Mouse (Mus musculus): Measurements from ENCODE around the gene Hipk2. TPM values are rescaled to one million over a fixed set of nuclear protein-coding genes. Genes with fewer than 3 reads are reported as not detected.
A peak's percentile ranks its signal among the peaks of the same experiment; 100 is the strongest.

Gene Hipk2
- polyA plus RNA-seq, 1 experiment from 2014 or later = 37.5 TPM

DNA sequence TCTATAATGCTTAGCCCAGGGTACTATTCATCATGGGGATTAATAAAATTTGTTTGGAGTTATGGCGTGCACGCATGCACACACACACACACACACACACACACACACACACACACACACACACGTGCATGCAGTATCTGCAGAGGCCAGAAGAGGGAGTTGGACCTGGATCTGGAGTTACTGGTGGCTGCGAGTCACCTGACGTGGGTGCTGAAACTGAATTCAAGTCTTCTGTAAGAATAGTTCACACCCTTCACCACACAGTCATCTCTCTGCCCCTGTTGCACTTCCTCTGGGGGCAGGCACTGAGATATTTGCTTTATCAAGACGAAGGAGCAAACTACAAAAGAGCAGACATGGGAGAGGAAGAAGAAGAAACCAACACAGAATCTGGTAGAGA lies 206.4 kb downstream of the Hipk2 start:
- Histone ChIP-seq H3K27ac (no peak overlapping the region), H3K27me3 (peaks cover 6% of the 10 kb centered on the region), H3K36me3 (no peaks in the 10 kb centered on the region), H3K4me3 (no peak overlapping the region), H3K9ac (no peak overlapping the region), H3K4me1 (no peaks in the 10 kb centered on the region), H3K4me2 (replicated peaks) (no peak overlapping the region), H3K9me3 (replicated peaks) (no peaks in the 10 kb centered on the region)
- whole genome bisulfite sequencing = 63% methylated on average over 6 of the region's 6 CpGs
- no peak for ATAC-seq (ENCODE audit: low FRiP score)

DNA sequence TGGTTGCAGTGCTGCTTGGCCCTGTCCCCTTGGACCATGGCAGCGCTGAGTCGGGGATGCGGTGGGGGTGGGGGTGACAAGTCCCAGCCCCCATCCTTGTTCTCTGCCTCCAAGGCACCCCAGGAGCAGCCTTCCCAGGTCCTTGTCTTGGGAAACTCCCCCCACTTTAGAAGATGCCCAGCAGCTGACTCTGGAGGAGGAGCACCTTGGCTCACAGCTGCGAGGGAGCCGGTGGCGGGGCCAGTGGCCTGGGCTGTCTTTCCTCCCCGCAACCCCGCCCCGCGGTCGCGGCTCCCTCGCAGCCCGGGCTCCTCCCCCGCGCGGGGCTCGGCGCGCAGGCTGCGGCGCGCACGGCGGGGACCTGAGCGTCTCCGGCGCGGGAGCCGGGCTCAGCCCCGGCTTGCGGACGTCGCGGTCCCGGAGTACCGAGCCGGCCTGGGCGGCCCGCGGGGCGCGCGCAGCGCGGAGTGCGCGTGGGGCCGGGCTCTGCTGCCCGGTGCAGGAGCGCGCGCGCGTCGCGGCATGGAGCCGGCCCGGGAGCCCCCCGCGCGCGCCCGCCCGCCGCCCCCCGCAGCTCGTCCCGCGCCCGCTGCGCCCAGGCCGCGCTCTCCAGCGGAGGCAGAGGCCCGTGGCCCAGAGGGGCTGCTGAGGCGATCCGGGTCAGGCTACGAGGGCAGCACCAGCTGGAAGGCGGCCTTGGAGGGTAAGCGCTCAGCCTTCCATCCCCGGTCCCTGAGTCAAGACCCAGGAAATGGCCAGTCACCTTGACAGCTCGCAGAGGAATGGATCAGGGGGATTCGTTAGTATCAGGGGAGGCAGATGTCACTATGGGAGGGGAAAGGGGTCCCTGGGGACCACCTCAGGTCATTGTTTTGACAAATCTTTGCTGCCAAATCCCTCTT lies 213.0 kb downstream of the Hipk2 start, which contains the start of gene Clec2l:
Gene Clec2l (plus strand): TSS at position 356 of the 902 bp plus-strand sequence.
- H3K4me1 ChIP-seq = peaks cover 6% of the 10 kb centered on the region; the same call in 1 of the 2 replicates
- peak within 1 kb of the TSS; percentile 49; the same call in 1 of the 2 replicates for H3K27ac ChIP-seq
- peak; percentile 83 for ATAC-seq (ENCODE audit: low FRiP score)
- under 1% methylated on average over 74 of the region's 84 CpGs for WGBS
- peak within 1 kb of the TSS; percentile 68 for H3K9ac ChIP-seq
- peak within 1 kb of the TSS; percentile 64 for H3K4me3 ChIP-seq
- H3K9me3 ChIP-seq (replicated peaks) = no peaks in the 10 kb centered on the region
- no peaks in the 10 kb centered on the region for H3K36me3 ChIP-seq
- H3K4me2 ChIP-seq (replicated peaks) = peak within 1 kb of the TSS; percentile 87
- peaks cover 44% of the 10 kb centered on the region for H3K27me3 ChIP-seq

DNA sequence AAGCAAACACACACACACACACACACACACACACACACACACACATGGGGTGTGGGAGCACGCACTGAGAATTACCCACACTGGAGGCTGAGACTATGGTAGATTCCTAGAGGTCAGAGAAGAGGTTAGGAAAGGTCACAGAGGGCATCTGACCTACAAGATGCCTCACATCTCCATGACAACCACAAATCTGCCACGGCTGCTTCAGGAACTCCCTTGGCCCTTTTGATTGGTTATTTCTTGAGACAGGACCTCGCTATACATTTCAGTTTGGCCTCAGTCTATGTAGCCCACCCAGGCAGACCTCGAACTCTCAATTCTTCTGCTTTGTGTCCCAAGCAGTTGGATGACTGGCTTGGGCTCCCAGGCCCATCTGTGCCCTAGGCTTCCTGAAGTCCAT lies 214.3 kb downstream of the Hipk2 start:
- no peak overlapping the region for H3K4me2 ChIP-seq (replicated peaks)
- peaks cover 6% of the 10 kb centered on the region; the same call in 1 of the 2 replicates for H3K4me1 ChIP-seq
- no peak overlapping the region for H3K27ac ChIP-seq
- no peak overlapping the region for H3K4me3 ChIP-seq
- ATAC-seq (ENCODE audit: low FRiP score) = no peak
- peaks cover 44% of the 10 kb centered on the region for H3K27me3 ChIP-seq
- H3K9ac ChIP-seq = no peak overlapping the region
- no peaks in the 10 kb centered on the region for H3K9me3 ChIP-seq (replicated peaks)
- H3K36me3 ChIP-seq = no peaks in the 10 kb centered on the region
- WGBS = 7% methylated on average over 4 of the region's 4 CpGs

DNA sequence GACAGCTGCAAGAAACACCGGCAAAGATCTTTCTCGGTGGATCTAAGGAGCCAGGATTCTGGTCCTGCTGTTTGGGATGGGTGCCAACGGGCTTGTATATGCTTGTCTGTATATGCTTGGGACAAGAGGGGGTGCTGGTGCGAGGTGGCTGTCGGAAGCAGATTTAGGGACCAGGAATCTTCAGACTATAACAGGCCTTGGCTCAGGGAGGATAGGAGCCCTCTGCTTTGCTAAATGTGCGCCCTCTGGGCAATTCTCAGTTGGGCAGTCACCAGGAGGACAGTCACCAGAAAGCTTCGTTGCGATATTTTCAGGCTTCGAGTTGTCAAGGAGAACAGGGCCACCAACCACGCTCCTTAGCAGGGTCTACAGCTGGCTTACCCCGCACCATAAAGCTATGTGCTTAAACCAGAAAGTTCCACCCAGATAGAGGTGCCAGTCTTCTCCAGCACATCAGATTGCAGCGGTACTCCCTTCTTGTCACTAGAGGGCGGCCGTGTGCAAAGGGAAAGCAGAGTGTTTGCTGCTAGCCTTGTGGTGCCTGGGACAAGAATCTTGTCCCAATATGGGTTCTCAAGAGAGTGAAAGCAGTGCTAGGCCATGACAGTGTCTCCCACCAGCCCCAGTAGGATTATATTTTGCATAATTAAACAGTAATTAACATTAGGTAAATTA lies 225.6 kb downstream of the Hipk2 start:
- WGBS = 43% methylated on average over 14 of the region's 14 CpGs

DNA sequence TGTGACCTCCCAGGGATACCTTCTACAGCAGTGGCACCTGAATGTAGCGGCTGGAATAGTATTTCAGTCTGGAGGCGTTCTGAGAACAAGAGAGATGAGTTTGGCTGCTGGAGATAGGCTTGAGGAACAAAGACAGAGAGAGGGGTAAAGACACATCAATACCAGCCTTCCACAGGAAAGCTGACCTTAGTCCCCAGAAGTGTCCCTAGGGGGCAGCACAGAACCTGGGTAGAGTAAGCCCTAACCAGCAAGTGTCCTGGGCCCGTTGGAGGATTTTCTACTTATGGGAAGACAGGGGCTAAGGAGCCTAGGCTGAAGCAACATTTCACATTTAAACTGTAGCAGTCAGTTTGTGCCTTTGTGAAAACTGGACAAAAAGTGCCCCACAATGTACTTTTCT lies 226.4 kb downstream of the Hipk2 start:
- H3K4me2 ChIP-seq (replicated peaks) = no peak overlapping the region
- H3K9ac ChIP-seq = no peak overlapping the region
- no peak for ATAC-seq (ENCODE audit: low FRiP score)
- no peak overlapping the region for H3K27ac ChIP-seq
- H3K27me3 ChIP-seq = 0 out of 2 replicates have a peak, but pooled peaks cover 3% of the 10 kb centered on the region
- no peaks in the 10 kb centered on the region for H3K36me3 ChIP-seq
- 73% methylated on average over 3 of the region's 3 CpGs for WGBS
- no peaks in the 10 kb centered on the region for H3K9me3 ChIP-seq (replicated peaks)
- H3K4me1 ChIP-seq = no peaks in the 10 kb centered on the region
- H3K4me3 ChIP-seq = no peak overlapping the region

More for the DNA sequence above, 225.6 kb downstream of the Hipk2 start:
- no peak overlapping the region for H3K4me2 ChIP-seq (replicated peaks)
- 0 out of 2 replicates have a peak, but pooled peaks cover 3% of the 10 kb centered on the region for H3K27me3 ChIP-seq
- no peak; the same call in 1 of the 2 replicates for ATAC-seq (ENCODE audit: low FRiP score)
- H3K4me3 ChIP-seq = no peak overlapping the region
- H3K27ac ChIP-seq = no peak overlapping the region
- H3K36me3 ChIP-seq = no peaks in the 10 kb centered on the region
- no peaks in the 10 kb centered on the region for H3K9me3 ChIP-seq (replicated peaks)
- no peaks in the 10 kb centered on the region for H3K4me1 ChIP-seq
- no peak overlapping the region for H3K9ac ChIP-seq

Other genes starting within 250 kb of the Hipk2 start
- gene Klrg2, start 238.9 kb downstream of the Hipk2 start, polyA plus RNA-seq (2016; fragmentation: Nextera tagmentation; extraction: Ambion mirVana) = 0.18 and 0.28 TPM in 2 replicates
- gene Clec2l, start 213.1 kb downstream of the Hipk2 start, polyA plus RNA-seq (2016; fragmentation: Nextera tagmentation; extraction: Ambion mirVana) = 4.1 and 4.8 TPM in 2 replicates
- 1.7 and 1.8 TPM in 2 replicates for gene Tbxas1, start 761 bp downstream of the Hipk2 start, polyA plus RNA-seq (2016; fragmentation: Nextera tagmentation; extraction: Ambion mirVana)
- gene Parp12, start 242.2 kb upstream of the Hipk2 start, polyA plus RNA-seq (2016; fragmentation: Nextera tagmentation; extraction: Ambion mirVana) = 4.7 and 5.2 TPM in 2 replicates

All from hindbrain, embryonic 12.5 days (tissue).